Mouse (Mus musculus) neutrophil, adult 83 days (primary cell): ENCODE measurements around the gene Elmod2. TPM values are rescaled to one million over a fixed set of nuclear protein-coding genes. Genes with fewer than 3 reads are reported as not detected.

ENCODE experiments used
- total RNA-seq, 2 experiments: library from RNA; stranded (reverse); gene quantifications; one replicate each; pipeline ENCODE4 v1.2.4; 2023

The Elmod2 gene
- total RNA-seq, result 10 to 100 TPM; 10.4 to 10.7 TPM

DNA sequence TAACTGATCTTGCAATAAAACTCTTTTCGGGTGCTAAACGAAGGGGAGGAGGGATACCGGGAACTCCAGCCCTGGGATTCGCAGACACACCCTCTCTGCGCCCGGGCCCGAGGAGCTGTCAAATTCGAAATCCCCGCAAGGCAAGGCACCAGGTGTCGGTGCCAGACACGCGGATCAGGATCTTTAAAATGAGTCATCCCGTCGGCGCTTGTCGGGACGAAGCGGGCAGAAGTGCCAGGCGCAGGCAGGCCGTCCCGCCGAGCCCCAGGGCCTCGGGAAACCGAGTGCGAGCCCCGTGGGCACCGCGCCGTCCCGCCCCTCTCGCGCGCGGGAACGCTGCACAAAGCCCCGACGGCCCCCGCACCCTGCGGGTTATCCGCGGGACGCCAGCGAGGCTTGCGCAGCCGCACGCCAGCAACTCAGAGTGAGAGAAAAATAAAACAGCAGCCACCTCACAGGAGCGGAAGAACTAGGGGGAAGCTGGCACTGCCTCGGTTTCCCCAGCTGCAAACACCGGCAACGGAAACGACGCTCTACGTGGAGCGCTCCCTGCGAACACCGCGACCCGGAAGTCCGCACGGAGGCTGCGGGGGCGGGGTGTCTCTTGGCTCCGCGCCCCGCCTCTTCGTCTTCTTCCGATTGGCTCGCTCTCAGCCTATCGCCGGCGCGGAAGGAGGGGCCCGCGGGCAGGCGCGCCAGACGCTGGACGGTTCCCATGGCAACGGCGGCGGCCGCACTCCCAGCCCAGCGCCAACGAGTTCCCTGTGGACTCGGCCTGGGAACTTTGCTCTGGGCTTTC lies at the start of gene Elmod2:
TSS of gene Elmod2 (minus strand) at position 588 of the 799 bp plus-strand sequence.

DNA sequence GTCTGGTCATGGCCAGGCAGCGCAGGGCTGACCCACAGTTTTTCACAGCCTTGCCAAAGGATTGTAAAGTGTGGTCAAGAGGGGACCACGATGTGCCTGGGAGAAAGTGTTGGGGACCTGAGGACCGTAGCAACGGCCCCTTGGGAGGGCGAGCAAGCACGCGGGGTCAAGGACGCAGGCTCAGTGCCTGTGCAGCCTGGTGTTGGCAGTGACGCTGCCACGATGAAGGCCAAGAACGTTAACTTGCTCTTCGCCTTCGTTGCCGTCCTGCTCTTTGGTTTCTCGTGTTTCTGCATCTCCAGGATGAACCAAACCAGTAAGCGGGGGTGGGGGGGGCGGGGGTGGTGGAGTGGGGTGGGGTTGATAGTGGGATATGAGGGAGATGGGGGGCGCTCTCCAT lies 16.0 kb upstream of the Elmod2 start, which contains the start of gene Mgat4d:
TSS of gene Mgat4d (plus strand) at position 209 of the 400 bp plus-strand sequence.

DNA sequence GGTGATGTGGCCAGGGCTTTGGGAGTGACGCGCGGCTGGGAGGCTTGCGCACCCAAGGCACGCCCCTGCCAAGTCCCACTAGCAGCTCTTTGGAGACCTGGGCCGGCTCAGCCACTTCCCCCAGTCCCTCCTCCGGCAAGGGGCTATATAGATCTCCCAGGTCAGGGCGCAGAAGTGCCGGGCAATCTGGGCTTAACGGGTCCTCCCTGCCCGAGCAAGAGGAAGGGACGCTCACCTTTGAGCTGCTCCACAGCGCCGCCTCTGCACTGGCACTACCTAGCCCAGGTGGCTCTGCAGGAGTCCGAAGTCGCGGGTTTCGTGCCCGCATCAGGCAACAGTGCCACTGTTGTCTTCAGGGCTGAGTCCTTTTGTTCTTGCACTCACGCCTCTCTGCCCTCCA lies 42.1 kb downstream of the Elmod2 start, which contains the start of gene Ucp1:
TSS of gene Ucp1 (plus strand) at position 177 of the 400 bp plus-strand sequence.

Other genes with a start within 250 kb of the Elmod2 start
- 1 to 10 TPM; 5.5 to 7.0 TPM for gene Tbc1d9, start 167.1 kb downstream of the Elmod2 start, total RNA-seq
- gene Gm10645, start 166.3 kb downstream of the Elmod2 start, total RNA-seq, result under 1 TPM; 0.85 to 0.88 TPM
- gene Ucp1, start 42.1 kb downstream of the Elmod2 start, total RNA-seq, result not detected
- not detected for gene Mgat4d, start 16.0 kb upstream of the Elmod2 start, total RNA-seq
- under 1 TPM; 0.11 to 0.13 TPM for gene Clgn, start 57.4 kb upstream of the Elmod2 start, total RNA-seq
- 10 to 100 TPM; 17.3 to 19.0 TPM for gene Scoc, start 125.9 kb upstream of the Elmod2 start, total RNA-seq
- gene Olfr370, start 203.3 kb upstream of the Elmod2 start, total RNA-seq, result not detected
- gene Ndufb7, start 234.2 kb upstream of the Elmod2 start, total RNA-seq, result 100 to 1,000 TPM; 128 to 142 TPM